Mouse (Mus musculus) MEL (cell line): ENCODE results near the gene Fgfr2. TPM values are rescaled to one million over a fixed set of nuclear protein-coding genes. Genes with fewer than 3 reads are reported as not detected.

Source experiments
- DNase-seq: peaks from one replicate; pipeline ENCODE4 v3.0.0; 2011; ENCODE audit warnings: low read depth, low spot score
- H3K27ac ChIP-seq: 2 replicates; pipeline ENCODE4 v1.5.1; 2012; ENCODE audit warnings: low read depth, mild to moderate bottlenecking, control low read depth, low read length, moderate library complexity; ENCODE audit not compliant: control insufficient read depth
- H3K27me3 ChIP-seq, 2 experiments: fragments of 150-350 bp in 1 of 2; sonication (generic) in 1 of 2; 2 replicates each; pipeline ENCODE4 v1.6.1; 2012; ENCODE audit warnings: low read length in 2 of 2, mild to moderate bottlenecking in 2 of 2, improper control_type of control experiment in 1 of 2, moderate library complexity in 1 of 2; ENCODE audit not compliant: insufficient read depth in 2 of 2, control insufficient read depth in 1 of 2
- H3K36me3 ChIP-seq, 2 experiments: 2 replicates each; pipeline ENCODE4 v1.6.1; 2012 to 2014; ENCODE audit warnings: low read length in 2 of 2, improper control_type of control experiment in 1 of 2, inconsistent platforms in 1 of 2, mild to moderate bottlenecking in 1 of 2; ENCODE audit not compliant: insufficient read depth in 2 of 2, control insufficient read depth in 1 of 2
- H3K4me1 ChIP-seq, 2 experiments: fragments of 150-350 bp in 1 of 2; sonication (generic) in 1 of 2; 2 replicates each; pipeline ENCODE4 v1.6.1; 2012; ENCODE audit warnings: low read length in 2 of 2, improper control_type of control experiment in 1 of 2, mild to moderate bottlenecking in 1 of 2; ENCODE audit not compliant: insufficient read depth in 2 of 2, control insufficient read depth in 1 of 2
- H3K4me3 ChIP-seq, 2 experiments: fragments of 150-350 bp in 1 of 2; sonication (generic) in 1 of 2; 2 replicates each; pipeline ENCODE4 v1.5.1; 2012; ENCODE audit warnings: low read depth in 2 of 2, low read length in 2 of 2, mild to moderate bottlenecking in 2 of 2, moderate library complexity in 2 of 2, control low read depth in 1 of 2, improper control_type of control experiment in 1 of 2; ENCODE audit not compliant: control insufficient read depth in 1 of 2, insufficient read depth in 1 of 2
- H3K79me2 ChIP-seq: 2 replicates; pipeline ENCODE4 v1.6.1; 2012; ENCODE audit warnings: mild to moderate bottlenecking, low read length, moderate library complexity; ENCODE audit not compliant: control insufficient read depth, poor library complexity, insufficient read depth
- H3K9ac ChIP-seq: 2 replicates; pipeline ENCODE4 v1.6.1; 2012; ENCODE audit warnings: low read depth, mild to moderate bottlenecking, control low read depth, low read length, moderate library complexity; ENCODE audit not compliant: control insufficient read depth, poor library complexity, severe bottlenecking
- H3K9me3 ChIP-seq: fragments of 150-350 bp; sonication (generic); replicated peaks from 2 replicates; pipeline ENCODE4 v1.6.1; 2012; ENCODE audit warnings: mild to moderate bottlenecking, low read length, improper control_type of control experiment, moderate library complexity; ENCODE audit not compliant: insufficient read depth
- CHD2 ChIP-seq: IDR thresholded peaks from 2 replicates; pipeline ENCODE4 v1.6.1; 2011; ENCODE audit warnings: low read length, improper control_type of control experiment
- CTCF ChIP-seq, 3 experiments: IDR thresholded peaks in 2 of 3; conservative IDR thresholded peaks in 1 of 3; 2 replicates each; pipeline ENCODE4 v1.5.1; 2011 to 2012; ENCODE audit warnings: low read length in 3 of 3, low read depth in 2 of 3, mild to moderate bottlenecking in 2 of 3, improper control_type of control experiment in 1 of 3, inconsistent platforms in 1 of 3, mixed read lengths in 1 of 3, moderate library complexity in 1 of 3; ENCODE audit not compliant: control insufficient read depth in 1 of 3, insufficient read depth in 1 of 3, poor library complexity in 1 of 3, severe bottlenecking in 1 of 3
- E2F4 ChIP-seq: IDR thresholded peaks from 2 replicates; pipeline ENCODE4 v1.6.1; 2011; ENCODE audit warnings: low read depth, low read length, improper control_type of control experiment, borderline replicate concordance
- EP300 ChIP-seq, 2 experiments: IDR thresholded peaks; 2 replicates each; pipeline ENCODE4 v1.6.1; 2011; ENCODE audit warnings: improper control_type of control experiment in 2 of 2, low read length in 2 of 2, low read depth in 1 of 2, mild to moderate bottlenecking in 1 of 2
- GABPA ChIP-seq: IDR thresholded peaks from 2 replicates; pipeline ENCODE4 v1.6.1; 2012; ENCODE audit warnings: low read depth, mild to moderate bottlenecking, inconsistent platforms, low read length, improper control_type of control experiment, moderate library complexity
- MYB ChIP-seq: IDR thresholded peaks from 2 replicates; pipeline ENCODE4 v1.6.1; 2011; ENCODE audit warnings: mild to moderate bottlenecking, low read depth, low read length, improper control_type of control experiment
- NELFE ChIP-seq: IDR thresholded peaks from 2 replicates; pipeline ENCODE4 v1.6.1; 2011; ENCODE audit warnings: low read depth, low read length, improper control_type of control experiment
- POLR2AphosphoS2 ChIP-seq: IDR thresholded peaks from 2 replicates; pipeline ENCODE4 v1.6.1; 2011; ENCODE audit warnings: low read length, improper control_type of control experiment
- RAD21 ChIP-seq: IDR thresholded peaks from 2 replicates; pipeline ENCODE4 v1.6.1; 2011; ENCODE audit warnings: mild to moderate bottlenecking, low read depth, low read length, improper control_type of control experiment
- RCOR1 ChIP-seq: IDR thresholded peaks from 2 replicates; pipeline ENCODE4 v1.6.1; 2012; ENCODE audit warnings: low read depth, mild to moderate bottlenecking, inconsistent platforms, low read length, improper control_type of control experiment
- SIN3A ChIP-seq: IDR thresholded peaks from 2 replicates; pipeline ENCODE4 v1.6.1; 2012; ENCODE audit warnings: low read length, improper control_type of control experiment, inconsistent platforms
- TAL1 ChIP-seq: IDR thresholded peaks from 2 replicates; pipeline ENCODE4 v1.6.1; 2012; ENCODE audit warnings: mild to moderate bottlenecking, inconsistent platforms, low read length, moderate library complexity, mixed read lengths
- TBP ChIP-seq: IDR thresholded peaks from 2 replicates; pipeline ENCODE4 v1.8.0; 2011; ENCODE audit warnings: low read depth, low read length, improper control_type of control experiment
- USF2 ChIP-seq, 2 experiments: IDR thresholded peaks; 2 replicates each; pipeline ENCODE4 v1.6.1; 2011 to 2012; ENCODE audit warnings: improper control_type of control experiment in 2 of 2, low read length in 2 of 2, borderline replicate concordance in 1 of 2, inconsistent platforms in 1 of 2, low read depth in 1 of 2, mild to moderate bottlenecking in 1 of 2; ENCODE audit not compliant: insufficient read depth in 1 of 2
- ZKSCAN1 ChIP-seq: IDR thresholded peaks from 2 replicates; pipeline ENCODE4 v1.6.1; 2012; ENCODE audit warnings: low read depth, mild to moderate bottlenecking, inconsistent platforms, low read length, improper control_type of control experiment, moderate library complexity
- ZNF384 ChIP-seq: IDR thresholded peaks from 2 replicates; pipeline ENCODE4 v1.6.1; 2012; ENCODE audit warnings: low read depth, mild to moderate bottlenecking, inconsistent platforms, low read length, improper control_type of control experiment
- polyA plus RNA-seq, 2 experiments: library from polyadenylated mRNA; stranded (reverse) in 1 of 2; unstranded in 1 of 2; fragments of >175 nt in 1 of 2; fragments of >200 nt in 1 of 2; gene quantifications; 2 replicates each; pipeline versions ENCODE4 v1.2.1 to v1.2.4; 2012; ENCODE audit warnings: low replicate concordance in 2 of 2, low read depth in 1 of 2; ENCODE audit not compliant: insufficient read length in 2 of 2, insufficient read depth in 1 of 2, missing spikeins in 1 of 2
- total RNA-seq: library from RNA; depleted of rRNA; stranded (reverse); fragments of 300-350 nt; gene quantifications from 2 replicates; pipeline ENCODE4 v1.2.3, GENCODE M21; 2012

The Fgfr2 gene
- total and polyA plus RNA-seq, 3 experiments = not detected

DNA sequence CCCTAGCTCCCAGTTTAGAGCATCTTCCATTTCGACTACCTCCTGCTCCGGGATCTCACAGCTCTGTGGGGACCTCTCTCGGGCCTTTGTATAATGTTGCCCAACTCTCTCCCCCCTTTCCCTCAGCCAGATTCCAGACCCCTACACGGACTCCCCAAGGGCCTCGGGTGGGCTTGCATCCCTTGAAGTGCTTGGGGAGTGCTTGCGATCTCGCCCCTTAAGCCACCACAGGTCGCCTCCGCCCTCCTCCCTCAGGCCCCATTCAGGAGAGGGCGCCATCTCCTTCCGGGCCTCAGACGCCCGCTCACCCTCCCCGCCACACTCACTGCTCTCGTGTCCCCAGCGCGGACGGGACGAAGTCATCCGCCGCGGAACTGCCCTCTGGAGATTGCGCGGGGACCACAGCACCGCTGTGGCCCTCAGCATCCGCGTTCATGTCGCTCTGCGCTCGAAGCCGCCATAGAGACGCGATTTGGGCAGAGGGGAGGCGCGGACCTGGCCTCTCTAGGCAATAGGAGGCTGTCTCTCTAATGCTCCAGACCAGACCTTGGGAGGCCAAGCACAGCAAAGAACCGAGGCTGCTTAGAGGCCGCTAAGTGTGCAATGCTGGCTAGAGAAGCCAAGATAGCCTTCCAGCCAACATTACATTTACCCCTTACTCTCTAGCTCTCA lies 270.8 kb downstream of the Fgfr2 start, which contains the start of gene Eef1akmt2 (continued):
- TF ChIP-seq RCOR1 (0 out of 2 replicates have a peak, but pooled peaks have one; percentile 34), CTCF (IDR thresholded peaks at IDR 0.05 in 2 of 3, conservative IDR thresholded peaks at IDR 0.05 in 1 of 3; ENCODE audit: control insufficient read depth in 1 of 3, insufficient read depth in 1 of 3, low read depth in 2 of 3, low read length in 3 of 3, poor library complexity in 1 of 3, severe bottlenecking in 1 of 3) (peak in 1 of 3 experiments; percentile 41; a peak in 2 of 6 replicates), CHD2 (no peak), E2F4 (no peak; the same call in 1 of the 2 replicates), GABPA (peak; percentile 52; the same call in 1 of the 2 replicates), TAL1 (no peak), USF2 (IDR thresholded peaks at IDR 0.05; ENCODE audit: borderline replicate concordance in 1 of 2, insufficient read depth in 1 of 2, low read depth in 1 of 2, low read length in 2 of 2) (no peak), POLR2AphosphoS2 (peak; percentile 73), ZNF384 (no peak)

DNA sequence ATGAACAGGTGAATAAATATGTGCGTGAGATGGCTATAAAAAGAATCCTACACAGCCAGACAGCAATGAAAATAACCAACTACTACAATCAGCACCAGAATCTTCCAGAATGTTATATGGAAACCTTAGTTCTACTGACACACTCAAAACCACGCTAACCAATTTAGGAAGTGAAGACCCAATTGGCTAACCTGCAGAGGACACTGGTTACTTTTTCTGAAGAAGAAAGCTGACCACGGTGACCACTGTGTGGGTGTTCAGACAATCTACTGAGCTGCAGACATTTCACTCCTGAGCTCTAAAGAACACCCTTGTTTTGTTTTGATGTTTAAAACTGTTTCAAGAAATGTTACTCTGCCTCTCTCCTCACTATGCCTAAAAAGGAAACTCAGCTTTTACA lies 280.0 kb downstream of the Fgfr2 start:
- TF ChIP-seq SIN3A = no peak
- TF ChIP-seq NELFE = no peak
- TF ChIP-seq MYB = no peak
- TF ChIP-seq TAL1 = peak; percentile 41
- Histone ChIP-seq H3K9ac (no peak overlapping the region), H3K36me3 (no peaks in the 10 kb centered on the region; a peak in 2 of 4 replicates), H3K4me3 (no peak overlapping the region), H3K27ac (no peak overlapping the region), H3K79me2 (no peaks in the 10 kb centered on the region), H3K9me3 (no peaks in the 10 kb centered on the region), H3K4me1 (no peaks in the 10 kb centered on the region), H3K27me3 (no peaks in the 10 kb centered on the region)
- DNase-seq = peak; percentile 33

DNA sequence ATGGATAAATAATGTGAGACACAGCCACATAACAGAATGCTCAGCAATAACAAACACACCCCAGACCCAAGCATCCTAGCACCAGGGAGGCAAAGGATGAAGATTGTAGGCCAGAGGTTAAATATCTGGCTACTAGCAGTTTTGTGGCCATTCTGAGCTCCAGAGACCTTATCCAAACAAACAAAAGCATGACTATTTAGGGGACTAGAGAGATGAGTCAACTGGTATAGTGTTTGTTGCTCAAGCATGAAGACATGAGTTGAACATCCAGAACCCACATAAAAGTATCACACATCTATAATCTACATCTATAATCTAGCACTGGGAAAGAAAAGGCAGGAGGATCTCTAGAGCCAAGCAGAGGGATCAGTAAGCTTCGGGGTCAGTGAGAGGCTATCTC lies 280.7 kb downstream of the Fgfr2 start:
- H3K9ac ChIP-seq = no peak overlapping the region
- H3K79me2 ChIP-seq = no peaks in the 10 kb centered on the region
- no peaks in the 10 kb centered on the region for H3K4me1 ChIP-seq
- no peaks in the 10 kb centered on the region for H3K27me3 ChIP-seq
- DNase-seq = no peak
- no peak overlapping the region for H3K4me3 ChIP-seq
- no peaks in the 10 kb centered on the region; a peak in 2 of 4 replicates for H3K36me3 ChIP-seq
- no peaks in the 10 kb centered on the region for H3K9me3 ChIP-seq
- no peak for TF ChIP-seq USF2 (IDR thresholded peaks at IDR 0.05; ENCODE audit: borderline replicate concordance in 1 of 2, insufficient read depth in 1 of 2, low read depth in 1 of 2, low read length in 2 of 2)
- TF ChIP-seq RAD21 = no peak
- no peak for TF ChIP-seq GABPA
- no peak for TF ChIP-seq ZKSCAN1
- no peak for TF ChIP-seq RCOR1
- TF ChIP-seq POLR2AphosphoS2 = no peak
- TF ChIP-seq TBP = no peak
- TF ChIP-seq EP300 (IDR thresholded peaks at IDR 0.05; ENCODE audit: low read depth in 1 of 2, low read length in 2 of 2) = no peak
- TF ChIP-seq, all 39 proteins: peak for 0
- no peak overlapping the region for H3K27ac ChIP-seq
